10 mouse cellular contexts compared by ENCODE assay signal in the genomic region with DNA sequence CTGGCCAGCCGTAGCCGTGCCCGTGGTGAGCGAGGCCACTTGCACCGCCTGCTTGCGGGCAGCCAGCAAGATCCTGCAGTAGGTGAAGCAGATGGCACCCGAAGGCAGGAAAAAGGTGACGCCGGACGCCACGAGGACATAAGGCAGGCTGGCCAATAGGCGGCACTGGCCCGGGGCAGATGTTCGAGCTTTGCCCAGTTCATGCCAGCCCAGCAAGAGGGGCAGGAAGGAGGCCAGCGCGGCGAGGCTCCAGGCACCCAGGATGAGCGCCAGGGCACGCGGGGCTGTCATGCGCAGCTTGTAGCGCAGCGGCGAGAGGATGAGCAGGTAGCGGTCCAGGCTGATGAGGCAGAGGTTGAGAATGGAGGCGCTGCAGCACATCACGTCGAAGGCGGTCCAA. TPM values are rescaled to one million over a fixed set of nuclear protein-coding genes. Genes with fewer than 3 reads are reported as not detected.
DNase-seq lines count a peak whose midpoint lies in the region; ATAC-seq and TF ChIP-seq lines count a peak whose summit lies in the region.
"Had no signal": no experiment of that assay in that cellular context is flagged by ENCODE, and none has a peak within 500 bp of the region (broad histone marks: within the 10 kb centered on the region; RNA-seq: fewer than 3 reads in every experiment).

No protein-coding gene starts in this region.

- peaks cover 6% of the 10 kb centered on the region; the same call in 1 of the 2 replicates for H3K4me1 ChIP-seq in liver, embryonic 11.5 days (replicated peaks; ENCODE audit: control insufficient read depth, insufficient read depth, low read length)
- H3K4me1 ChIP-seq in liver, postnatal 0 days (ENCODE audit: insufficient read depth): peaks cover 5% of the 10 kb centered on the region; the same call in 1 of the 2 replicates
- peaks cover 18% of the 10 kb centered on the region for H3K4me1 ChIP-seq in embryonic facial prominence, embryonic 15.5 days
- peaks cover 19% of the 10 kb centered on the region for H3K4me1 ChIP-seq in hindbrain, embryonic 12.5 days
- H3K4me1 ChIP-seq in neural tube, embryonic 13.5 days (replicated peaks): peaks cover 21% of the 10 kb centered on the region

- H3K9ac ChIP-seq in liver, embryonic 11.5 days (ENCODE audit: low read depth, low read length): no peak overlapping the region
- no peak overlapping the region for H3K9ac ChIP-seq in liver, postnatal 0 days (replicated peaks)
- H3K9ac ChIP-seq in embryonic facial prominence, embryonic 15.5 days: no peak overlapping the region
- H3K9ac ChIP-seq in hindbrain, embryonic 12.5 days: no peak overlapping the region
- peak overlapping the region; percentile 73; the same call in 1 of the 2 replicates for H3K9ac ChIP-seq in neural tube, embryonic 13.5 days

- H3K27ac ChIP-seq in liver, embryonic 11.5 days (ENCODE audit: low read depth, low read length): no peak overlapping the region
- no peak overlapping the region for H3K27ac ChIP-seq in liver, postnatal 0 days (ENCODE audit: low read depth)
- H3K27ac ChIP-seq in embryonic facial prominence, embryonic 15.5 days (replicated peaks): no peak overlapping the region
- H3K27ac ChIP-seq in hindbrain, embryonic 12.5 days: no peak overlapping the region
- no peak overlapping the region for H3K27ac ChIP-seq in neural tube, embryonic 13.5 days (replicated peaks)

- TF ChIP-seq EP300 in liver, postnatal 0 days (IDR thresholded peaks at IDR 0.05; ENCODE audit: low read depth): no peak

- no peaks in the 10 kb centered on the region for H3K9me3 ChIP-seq in liver, embryonic 11.5 days (ENCODE audit: control insufficient read depth, low read length)
- H3K9me3 ChIP-seq in liver, postnatal 0 days (ENCODE audit: low read length): no peaks in the 10 kb centered on the region
- H3K9me3 ChIP-seq in embryonic facial prominence, embryonic 15.5 days (replicated peaks): no peaks in the 10 kb centered on the region
- no peaks in the 10 kb centered on the region for H3K9me3 ChIP-seq in hindbrain, embryonic 12.5 days (replicated peaks)
- no peaks in the 10 kb centered on the region for H3K9me3 ChIP-seq in neural tube, embryonic 13.5 days

- no peak for TF ChIP-seq CTCF in liver, postnatal 0 days (IDR thresholded peaks at IDR 0.05; ENCODE audit: low read depth)

- DNase-seq in liver, embryonic 11.5 days (ENCODE audit: low spot score): no peak
- no peak for DNase-seq in liver, postnatal 0 days
- DNase-seq in urinary bladder, adult 2 months (ENCODE audit: low spot score): no peak
- no peak for DNase-seq in adrenal gland, postnatal 10 days
- DNase-seq: kidney, adult 9 months; retina, postnatal 1 day had no signal

- H3K4me3 ChIP-seq in liver, embryonic 11.5 days (ENCODE audit: low read depth, low read length): peak overlapping the region; percentile 55; the same call in 1 of the 2 replicates
- no peak overlapping the region for H3K4me3 ChIP-seq in liver, postnatal 0 days (ENCODE audit: low read depth, low read length)
- H3K4me3 ChIP-seq in embryonic facial prominence, embryonic 15.5 days (replicated peaks): peak overlapping the region; percentile 56
- H3K4me3 ChIP-seq in hindbrain, embryonic 12.5 days: peak overlapping the region; percentile 54
- peak overlapping the region; percentile 54 for H3K4me3 ChIP-seq in neural tube, embryonic 13.5 days

- ATAC-seq in liver, embryonic 11.5 days (replicated peaks; ENCODE audit: low FRiP score): no peak
- no peak for ATAC-seq in liver, postnatal 0 days
- ATAC-seq in embryonic facial prominence, embryonic 15.5 days (ENCODE audit: insufficient number of reproducible peaks, low FRiP score, low TSS enrichment, low read depth): no peak
- no peak for ATAC-seq in hindbrain, embryonic 12.5 days (ENCODE audit: low FRiP score)
- ATAC-seq in neural tube, embryonic 13.5 days (ENCODE audit: low read depth): no peak

- 21% methylated on average over 29 of the region's 29 CpGs for WGBS in liver, embryonic 11.5 days
- WGBS in liver, postnatal 0 days (ENCODE audit: insufficient replicate concordance): 17% methylated on average over 29 of the region's 29 CpGs
- WGBS in embryonic facial prominence, embryonic 15.5 days: 22% methylated on average over 29 of the region's 29 CpGs
- WGBS in hindbrain, embryonic 12.5 days: 17% methylated on average over 29 of the region's 29 CpGs
- 18% methylated on average over 29 of the region's 29 CpGs for WGBS in neural tube, embryonic 13.5 days

- H3K27me3 ChIP-seq in liver, embryonic 11.5 days (replicated peaks; ENCODE audit: control insufficient read depth, insufficient read depth, low read length): peaks cover 58% of the 10 kb centered on the region
- peaks cover 50% of the 10 kb centered on the region for H3K27me3 ChIP-seq in liver, postnatal 0 days (ENCODE audit: insufficient read depth, low read length)
- H3K27me3 ChIP-seq in embryonic facial prominence, embryonic 15.5 days: peaks cover 50% of the 10 kb centered on the region
- peaks cover 80% of the 10 kb centered on the region for H3K27me3 ChIP-seq in hindbrain, embryonic 12.5 days
- peaks cover 90% of the 10 kb centered on the region for H3K27me3 ChIP-seq in neural tube, embryonic 13.5 days

- H3K36me3 ChIP-seq in liver, embryonic 11.5 days (ENCODE audit: control insufficient read depth, insufficient read depth, low read length): no peaks in the 10 kb centered on the region
- no peaks in the 10 kb centered on the region for H3K36me3 ChIP-seq in liver, postnatal 0 days (replicated peaks; ENCODE audit: insufficient read depth, low read length)
- H3K36me3 ChIP-seq in embryonic facial prominence, embryonic 15.5 days: no peaks in the 10 kb centered on the region
- no peaks in the 10 kb centered on the region for H3K36me3 ChIP-seq in hindbrain, embryonic 12.5 days
- H3K36me3 ChIP-seq in neural tube, embryonic 13.5 days: no peaks in the 10 kb centered on the region

- peak overlapping the region; percentile 69; the same call in 1 of the 2 replicates for H3K4me2 ChIP-seq in liver, embryonic 11.5 days
- H3K4me2 ChIP-seq in liver, postnatal 0 days (ENCODE audit: low read depth, low read length): no peak overlapping the region
- peak overlapping the region; percentile 94 for H3K4me2 ChIP-seq in embryonic facial prominence, embryonic 15.5 days (replicated peaks)
- peak overlapping the region; percentile 88 for H3K4me2 ChIP-seq in hindbrain, embryonic 12.5 days (replicated peaks)
- peak overlapping the region; percentile 80 for H3K4me2 ChIP-seq in neural tube, embryonic 13.5 days

RNA-seq across cellular contexts. Expression of a gene that starts 1.3 kb away (rescaled TPM):
- polyA plus RNA-seq in liver, embryonic 11.5 days (2014; fragmentation: Nextera tagmentation; extraction: Ambion mirVana): not detected in 2 replicates
- not detected in 2 replicates for polyA plus RNA-seq in liver, postnatal 0 days (2015; fragmentation: Nextera tagmentation; extraction: Ambion mirVana)
- 0.20 and 0.28 TPM in 2 replicates for polyA plus RNA-seq in embryonic facial prominence, embryonic 15.5 days (2015; fragmentation: Nextera tagmentation; extraction: Ambion mirVana)
- polyA plus RNA-seq in hindbrain, embryonic 12.5 days (2016; fragmentation: Nextera tagmentation; extraction: Ambion mirVana): 0.20 TPM in 1 of 2 replicates, not detected in the other
- polyA plus RNA-seq in neural tube, embryonic 13.5 days (2015; fragmentation: Nextera tagmentation; extraction: Ambion mirVana): 0.45 and 0.60 TPM in 2 replicates
- polyA plus RNA-seq in urinary bladder, adult 2 months (2012; rRNA removed): 0.06 and 0.07 TPM in 2 replicates
- under 1 TPM in 1 of 2 experiments, not detected in 1; 0.45 TPM for total RNA-seq in adrenal gland, postnatal 10 days (2021)
- polyA plus RNA-seq: liver, embryonic 16.5 days had no signal

RNA-seq across cellular contexts. Expression of a gene that starts 18.7 kb away (rescaled TPM):
- polyA plus RNA-seq in liver, embryonic 11.5 days (2014; fragmentation: Nextera tagmentation; extraction: Ambion mirVana): 4.0 and 5.0 TPM in 2 replicates
- 3.0 and 3.1 TPM in 2 replicates for polyA plus RNA-seq in liver, postnatal 0 days (2015; fragmentation: Nextera tagmentation; extraction: Ambion mirVana)
- 167 and 168 TPM in 2 replicates for polyA plus RNA-seq in embryonic facial prominence, embryonic 15.5 days (2015; fragmentation: Nextera tagmentation; extraction: Ambion mirVana)
- polyA plus RNA-seq in hindbrain, embryonic 12.5 days (2016; fragmentation: Nextera tagmentation; extraction: Ambion mirVana): 54.8 and 56.1 TPM in 2 replicates
- 49.1 and 59.7 TPM in 2 replicates for polyA plus RNA-seq in neural tube, embryonic 13.5 days (2015; fragmentation: Nextera tagmentation; extraction: Ambion mirVana)
- 323 and 360 TPM in 2 replicates for polyA plus RNA-seq in urinary bladder, adult 2 months (2012; rRNA removed)
- total RNA-seq in adrenal gland, postnatal 10 days (2021): 10 to 100 TPM; 39.7 to 40.9 TPM

RNA-seq across cellular contexts. Expression of a gene that starts 56.9 kb away (rescaled TPM):
- 541 and 564 TPM in 2 replicates for polyA plus RNA-seq in liver, embryonic 11.5 days (2014; fragmentation: Nextera tagmentation; extraction: Ambion mirVana)
- 384 and 387 TPM in 2 replicates for polyA plus RNA-seq in liver, postnatal 0 days (2015; fragmentation: Nextera tagmentation; extraction: Ambion mirVana)
- polyA plus RNA-seq in embryonic facial prominence, embryonic 15.5 days (2015; fragmentation: Nextera tagmentation; extraction: Ambion mirVana): 462 and 488 TPM in 2 replicates
- polyA plus RNA-seq in hindbrain, embryonic 12.5 days (2016; fragmentation: Nextera tagmentation; extraction: Ambion mirVana): 376 and 407 TPM in 2 replicates
- 431 and 499 TPM in 2 replicates for polyA plus RNA-seq in neural tube, embryonic 13.5 days (2015; fragmentation: Nextera tagmentation; extraction: Ambion mirVana)
- polyA plus RNA-seq in urinary bladder, adult 2 months (2012; rRNA removed): 174 and 186 TPM in 2 replicates
- total RNA-seq in adrenal gland, postnatal 10 days (2021): 100 to 1,000 TPM; 572 to 632 TPM
